ENCODE assay signal across 21 mouse cellular contexts in genomic region chr10:128069201-128069600, GRCm38 (mm10). TPM values are rescaled to one million over a fixed set of nuclear protein-coding genes. Genes with fewer than 3 reads are reported as not detected.
DNase-seq lines count a peak whose midpoint lies in the region; ATAC-seq and TF ChIP-seq lines count a peak whose summit lies in the region.
"Had no signal": no experiment of that assay in that cellular context is flagged by ENCODE, and none has a peak within 500 bp of the region (broad histone marks: within the 10 kb centered on the region; RNA-seq: fewer than 3 reads in every experiment).

No protein-coding gene starts in this region.

- no peaks in the 10 kb centered on the region for H3K27me3 ChIP-seq in heart, postnatal 0 days (ENCODE audit: control insufficient read depth, insufficient read depth, low read length)
- H3K27me3 ChIP-seq in megakaryocyte, embryonic 14.5 days (replicated peaks), result no peaks in the 10 kb centered on the region
- H3K27me3 ChIP-seq: forebrain, embryonic 13.5 days; limb, embryonic 15.5 days had no signal

- no peak overlapping the region for H3K9ac ChIP-seq in heart, postnatal 0 days (replicated peaks; ENCODE audit: low read depth, low read length)
- no peak overlapping the region for H3K9ac ChIP-seq in ES-E14 (ENCODE audit: insufficient read depth, low read depth, low read length, poor library complexity, severe bottlenecking)
- H3K9ac ChIP-seq: forebrain, embryonic 13.5 days; limb, embryonic 15.5 days had no signal

- intact Hi-C loops in heart, postnatal 25 days (cut with DNase I), result no loop called here
- intact Hi-C loops in left cerebral cortex, postnatal 25 days (cut with DNase I), result no loop called here

- H3K4me2 ChIP-seq in heart, postnatal 0 days (ENCODE audit: low read depth, low read length), result no peak overlapping the region
- H3K4me2 ChIP-seq: forebrain, embryonic 13.5 days; limb, embryonic 15.5 days; midbrain, embryonic 11.5 days had no signal

- peaks cover 47% of the 10 kb centered on the region for H3K36me3 ChIP-seq in heart, postnatal 0 days (replicated peaks; ENCODE audit: control insufficient read depth, insufficient read depth, low read length)
- H3K36me3 ChIP-seq in ES-E14 (ENCODE audit: control insufficient read depth, insufficient read depth, low read length, poor library complexity, severe bottlenecking), result peaks cover 33% of the 10 kb centered on the region
- H3K36me3 ChIP-seq in megakaryocyte, embryonic 14.5 days (replicated peaks; ENCODE audit: low read length), result peaks cover 67% of the 10 kb centered on the region

- TF ChIP-seq CTCF in heart, postnatal 0 days (IDR thresholded peaks at IDR 0.05; ENCODE audit: low read depth), result no peak

- DNase-seq in heart, postnatal 0 days (ENCODE audit: low spot score), result peak; percentile 5
- DNase-seq in heart, postnatal 25 days (ENCODE audit: low spot score), result no peak
- no peak for DNase-seq in ES-E14 (ENCODE audit: low read depth, low spot score)
- no peak for DNase-seq in adrenal gland, postnatal 10 days
- no peak for DNase-seq in left cerebral cortex, postnatal 25 days (ENCODE audit: low spot score in 2 of 2)
- DNase-seq: adrenal gland, postnatal 36 days; cerebellum, adult 2 months; cerebellum, postnatal 36 days; kidney, adult 18-20 months; kidney, postnatal 14 days; layer of hippocampus, postnatal 36 days; lung, postnatal 14 days; retina, postnatal 1 day; right cerebral cortex, postnatal 4 days had no signal

- no peaks in the 10 kb centered on the region; the same call in 1 of the 2 replicates for H3K4me1 ChIP-seq in heart, postnatal 0 days (ENCODE audit: control insufficient read depth, insufficient read depth)
- no peaks in the 10 kb centered on the region; a peak in 1 of 4 replicates for H3K4me1 ChIP-seq in ES-E14 (ENCODE audit: control insufficient read depth in 2 of 2, insufficient read depth in 2 of 2, low read length in 2 of 2, poor library complexity in 1 of 2)
- peaks cover 54% of the 10 kb centered on the region for H3K4me1 ChIP-seq in megakaryocyte, embryonic 14.5 days
- H3K4me1 ChIP-seq: forebrain, embryonic 13.5 days; hindbrain, embryonic 10.5 days; limb, embryonic 15.5 days had no signal

- no peaks in the 10 kb centered on the region for H3K9me3 ChIP-seq in heart, postnatal 0 days (replicated peaks; ENCODE audit: control insufficient read depth, low read length)
- H3K9me3 ChIP-seq in ES-E14 (ENCODE audit: control insufficient read depth, insufficient read depth, low read depth, low read length), result no peaks in the 10 kb centered on the region
- H3K9me3 ChIP-seq in megakaryocyte, embryonic 14.5 days, result no peaks in the 10 kb centered on the region
- H3K9me3 ChIP-seq: forebrain, embryonic 13.5 days; hindbrain, embryonic 10.5 days; limb, embryonic 15.5 days had no signal

- H3K4me3 ChIP-seq in heart, postnatal 0 days (ENCODE audit: low read depth, low read length), result no peak overlapping the region
- no peak overlapping the region for H3K4me3 ChIP-seq in ES-E14 (ENCODE audit: insufficient read depth in 1 of 2, low read depth in 1 of 2, low read length in 2 of 2, poor library complexity in 1 of 2, severe bottlenecking in 1 of 2)
- peak overlapping the region; percentile 70 for H3K4me3 ChIP-seq in megakaryocyte, embryonic 14.5 days (replicated peaks)
- H3K4me3 ChIP-seq: forebrain, embryonic 13.5 days; hindbrain, embryonic 10.5 days; layer of hippocampus, adult 2 months; limb, embryonic 15.5 days had no signal

- H3K27ac ChIP-seq in heart, postnatal 0 days (ENCODE audit: low read depth), result no peak overlapping the region
- H3K27ac ChIP-seq in ES-E14 (ENCODE audit: insufficient read depth, low read depth, low read length, poor library complexity, severe bottlenecking), result peak overlapping the region; percentile 45; the same call in 1 of the 2 replicates
- H3K27ac ChIP-seq: forebrain, embryonic 13.5 days; hindbrain, embryonic 10.5 days; layer of hippocampus, adult 2 months; limb, embryonic 15.5 days had no signal

- WGBS in heart, postnatal 0 days, result 66% methylated on average over 4 of the region's 4 CpGs

- ATAC-seq in heart, postnatal 0 days (ENCODE audit: insufficient read depth, low read depth), result no peak
- ATAC-seq in granulocyte monocyte progenitor cell, adult 5-6 weeks (replicated peaks; ENCODE audit: poor library complexity, severe bottlenecking), result peak; percentile 35; the same call in 1 of the 2 replicates
- ATAC-seq: forebrain, embryonic 13.5 days had no signal

- no peak for TF ChIP-seq EP300 in heart, postnatal 0 days (IDR thresholded peaks at IDR 0.05; ENCODE audit: low read depth)

- in situ Hi-C loops in ES-E14 (cut with MboI; ENCODE audit: low sequenced_read_pairs in 2 of 2, unreplicated experiment in 2 of 2), result no loop called here

TF ChIP-seq in ES-E14, 5 proteins besides CTCF, POLR2A, EP300 and RAD21:
- TF ChIP-seq MAFK (IDR thresholded peaks at IDR 0.05; ENCODE audit: insufficient read depth, low read depth, low read length) (peak; percentile 80; the same call in 1 of the 2 replicates), ZC3H11A (IDR thresholded peaks at IDR 0.05; ENCODE audit: borderline replicate concordance, low read depth, low read length) (no peak), ZNF384 (IDR thresholded peaks at IDR 0.05; ENCODE audit: low read depth, low read length) (no peak; the same call in 1 of the 2 replicates)

RNA-seq across cellular contexts. Expression of gene Ptges3, which starts 10.4 kb away (rescaled TPM):
- total RNA-seq in heart, postnatal 0 days (2014; rRNA removed; ENCODE audit: low replicate concordance), result 48.4 and 59.2 TPM in 2 replicates
- polyA plus RNA-seq in heart, postnatal 0 days (2015; fragmentation: Nextera tagmentation; extraction: Ambion mirVana), result 209 and 211 TPM in 2 replicates
- total RNA-seq in heart, postnatal 25 days (2021), result 10 to 100 TPM; 77.8 to 89.3 TPM
- 125 and 240 TPM in 2 replicates for total RNA-seq in ES-E14 (2012; rRNA removed)
- 204 and 218 TPM in 2 replicates for total RNA-seq in granulocyte monocyte progenitor cell, adult 5-6 weeks (2014; fragmentation: Nextera tagmentation)
- total RNA-seq in granulocyte monocyte progenitor cell, adult 5-6 weeks (2017), result 321 and 371 TPM in 2 replicates
- 77.9 and 96.2 TPM in 2 replicates for polyA plus RNA-seq in megakaryocyte, embryonic 14.5 days (2012; ENCODE audit: insufficient read depth, low replicate concordance)
- total RNA-seq in adrenal gland, postnatal 10 days (2021), result 100 to 1,000 TPM; 138 to 142 TPM
- total RNA-seq in left cerebral cortex, postnatal 25 days (2021), result 100 to 1,000 TPM; 127 to 132 TPM

RNA-seq across cellular contexts. Expression of gene Atp5b, which starts 13.9 kb away (rescaled TPM):
- total RNA-seq in heart, postnatal 0 days (2014; rRNA removed; ENCODE audit: low replicate concordance), result 19,517 and 23,614 TPM in 2 replicates
- 9,758 and 9,784 TPM in 2 replicates for polyA plus RNA-seq in heart, postnatal 0 days (2015; fragmentation: Nextera tagmentation; extraction: Ambion mirVana)
- total RNA-seq in heart, postnatal 25 days (2021), result 1,000 to 10,000 TPM; 9,293 to 9,309 TPM
- 1,760 and 2,075 TPM in 2 replicates for total RNA-seq in ES-E14 (2012; rRNA removed)
- 1,867 and 2,007 TPM in 2 replicates for total RNA-seq in granulocyte monocyte progenitor cell, adult 5-6 weeks (2014; fragmentation: Nextera tagmentation)
- 1,997 and 2,300 TPM in 2 replicates for total RNA-seq in granulocyte monocyte progenitor cell, adult 5-6 weeks (2017)
- 796 and 843 TPM in 2 replicates for polyA plus RNA-seq in megakaryocyte, embryonic 14.5 days (2012; ENCODE audit: insufficient read depth, low replicate concordance)
- 1,000 to 10,000 TPM; 4,995 to 5,524 TPM for total RNA-seq in adrenal gland, postnatal 10 days (2021)
- 1,000 to 10,000 TPM; 1,709 to 1,721 TPM for total RNA-seq in left cerebral cortex, postnatal 25 days (2021)

RNA-seq across cellular contexts. Expression of gene Baz2a, which starts 22.2 kb away (rescaled TPM):
- total RNA-seq in heart, postnatal 0 days (2014; rRNA removed; ENCODE audit: low replicate concordance), result 15.8 and 16.7 TPM in 2 replicates
- 7.2 and 7.7 TPM in 2 replicates for polyA plus RNA-seq in heart, postnatal 0 days (2015; fragmentation: Nextera tagmentation; extraction: Ambion mirVana)
- total RNA-seq in heart, postnatal 25 days (2021), result 10 to 100 TPM; 20.0 to 24.4 TPM
- total RNA-seq in ES-E14 (2012; rRNA removed), result 42.8 and 59.9 TPM in 2 replicates
- total RNA-seq in granulocyte monocyte progenitor cell, adult 5-6 weeks (2014; fragmentation: Nextera tagmentation), result 54.8 and 64.2 TPM in 2 replicates
- 15.0 and 17.2 TPM in 2 replicates for total RNA-seq in granulocyte monocyte progenitor cell, adult 5-6 weeks (2017)
- 6.9 and 16.7 TPM in 2 replicates for polyA plus RNA-seq in megakaryocyte, embryonic 14.5 days (2012; ENCODE audit: insufficient read depth, low replicate concordance)
- total RNA-seq in adrenal gland, postnatal 10 days (2021), result 10 to 100 TPM; 37.1 to 51.9 TPM
- 10 to 100 TPM; 34.3 to 38.4 TPM for total RNA-seq in left cerebral cortex, postnatal 25 days (2021)

RNA-seq across cellular contexts. Expression of gene Naca, which starts 33.8 kb away (rescaled TPM):
- 307 and 346 TPM in 2 replicates for total RNA-seq in heart, postnatal 0 days (2014; rRNA removed; ENCODE audit: low replicate concordance)
- polyA plus RNA-seq in heart, postnatal 0 days (2015; fragmentation: Nextera tagmentation; extraction: Ambion mirVana), result 370 and 382 TPM in 2 replicates
- 100 to 1,000 TPM; 502 to 533 TPM for total RNA-seq in heart, postnatal 25 days (2021)
- 746 and 1,114 TPM in 2 replicates for total RNA-seq in ES-E14 (2012; rRNA removed)
- total RNA-seq in granulocyte monocyte progenitor cell, adult 5-6 weeks (2014; fragmentation: Nextera tagmentation), result 1,470 and 1,497 TPM in 2 replicates
- total RNA-seq in granulocyte monocyte progenitor cell, adult 5-6 weeks (2017), result 2,024 and 2,260 TPM in 2 replicates
- 24.2 and 146 TPM in 2 replicates for polyA plus RNA-seq in megakaryocyte, embryonic 14.5 days (2012; ENCODE audit: insufficient read depth, low replicate concordance)
- 100 to 1,000 TPM; 694 to 716 TPM for total RNA-seq in adrenal gland, postnatal 10 days (2021)
- 100 to 1,000 TPM; 308 to 327 TPM for total RNA-seq in left cerebral cortex, postnatal 25 days (2021)

RNA-seq across cellular contexts. Expression of gene Prim1, which starts 54.2 kb away (rescaled TPM):
- 10.0 and 21.1 TPM in 2 replicates for total RNA-seq in heart, postnatal 0 days (2014; rRNA removed; ENCODE audit: low replicate concordance)
- 16.1 and 19.1 TPM in 2 replicates for polyA plus RNA-seq in heart, postnatal 0 days (2015; fragmentation: Nextera tagmentation; extraction: Ambion mirVana)
- total RNA-seq in heart, postnatal 25 days (2021), result 1 to 10 TPM; 2.1 to 2.2 TPM
- 51.8 and 63.5 TPM in 2 replicates for total RNA-seq in ES-E14 (2012; rRNA removed)
- total RNA-seq in granulocyte monocyte progenitor cell, adult 5-6 weeks (2014; fragmentation: Nextera tagmentation), result 114 and 132 TPM in 2 replicates
- total RNA-seq in granulocyte monocyte progenitor cell, adult 5-6 weeks (2017), result 121 and 124 TPM in 2 replicates
- polyA plus RNA-seq in megakaryocyte, embryonic 14.5 days (2012; ENCODE audit: insufficient read depth, low replicate concordance), result 2.6 TPM in 1 of 2 replicates, not detected in the other
- total RNA-seq in adrenal gland, postnatal 10 days (2021), result 10 to 100 TPM; 11.2 to 16.4 TPM
- 1 to 10 TPM; 6.2 to 6.9 TPM for total RNA-seq in left cerebral cortex, postnatal 25 days (2021)
